Mouse (Mus musculus) cerebellum, postnatal 10 days (tissue): Measurements from ENCODE around the gene Fbxl4.
"Not testable (repeated sequence)": the region's sequence is repeated elsewhere in the genome, so short reads cannot be mapped to it uniquely, and the experiment has no call there.

Experiments
- DNase-seq, 2 experiments: peaks; one replicate each; pipeline ENCODE4 v3.0.0; 2021; ENCODE audit warnings: mixed read lengths in 2 of 2

Gene Fbxl4

GRCm38 (mm10) chr4:22357266-22357930 is at the start of gene Fbxl4:
Fbxl4 (plus strand) TSS chr4:22357543.
- DNase-seq: peak; percentile 90 to 92

GRCm38 (mm10) chr4:22314564-22314963 is 42.8 kb upstream of the Fbxl4 start:
- no peak for DNase-seq

GRCm38 (mm10) chr4:22342816-22343573 is 14.3 kb upstream of the Fbxl4 start:
- peak; percentile 59 to 65 for DNase-seq

GRCm38 (mm10) chr4:22349086-22349485 is 8.3 kb upstream of the Fbxl4 start:
- not testable (repeated sequence) for DNase-seq

GRCm38 (mm10) chr4:22357931-22358300 is 573 bp downstream of the Fbxl4 start:
- no peak for DNase-seq

GRCm38 (mm10) chr4:22358487-22358886 is 1.1 kb downstream of the Fbxl4 start:
- peak in 1 of 2 experiments; percentile 6 for DNase-seq

GRCm38 (mm10) chr4:22367368-22367767 is 10.0 kb downstream of the Fbxl4 start:
- DNase-seq: peak in 1 of 2 experiments; percentile 8

- peak in 1 of 2 experiments; percentile 10 for DNase-seq
These were observed 21.2 kb downstream of the Fbxl4 start for GRCm38 (mm10) chr4:22378516-22378915.

GRCm38 (mm10) chr4:22380646-22381045 is 23.3 kb downstream of the Fbxl4 start:
- no peak for DNase-seq

GRCm38 (mm10) chr4:22383528-22384265 is 26.4 kb downstream of the Fbxl4 start:
- DNase-seq: no peak

- no peak for DNase-seq
These were observed 32.7 kb downstream of the Fbxl4 start for GRCm38 (mm10) chr4:22390045-22390444.

- DNase-seq: peak in 1 of 2 experiments; percentile 5
These were observed 35.6 kb downstream of the Fbxl4 start for GRCm38 (mm10) chr4:22392777-22393473.

- no peak for DNase-seq
These were observed 38.1 kb downstream of the Fbxl4 start for GRCm38 (mm10) chr4:22395404-22395803.

- DNase-seq: peak; percentile 43 to 55
These were observed 39.2 kb downstream of the Fbxl4 start for GRCm38 (mm10) chr4:22396484-22397000.

GRCm38 (mm10) chr4:22397003-22397402 is 39.7 kb downstream of the Fbxl4 start:
- DNase-seq: no peak

- DNase-seq: no peak
These were observed 44.7 kb downstream of the Fbxl4 start for GRCm38 (mm10) chr4:22402032-22402431.

- no peak for DNase-seq
These were observed 45.6 kb downstream of the Fbxl4 start for GRCm38 (mm10) chr4:22402930-22403329.

GRCm38 (mm10) chr4:22420627-22421026 is 63.3 kb downstream of the Fbxl4 start:
- no peak for DNase-seq

- no peak for DNase-seq
These were observed 65.1 kb downstream of the Fbxl4 start for GRCm38 (mm10) chr4:22422400-22422799.

- no peak for DNase-seq
These were observed 70.8 kb downstream of the Fbxl4 start for GRCm38 (mm10) chr4:22428150-22428549.

- DNase-seq: no peak
These were observed 112.2 kb downstream of the Fbxl4 start for GRCm38 (mm10) chr4:22469575-22469974.

- peak; percentile 83 to 84 for DNase-seq
These were observed 119.8 kb downstream of the Fbxl4 start for GRCm38 (mm10) chr4:22476967-22477710.
